Mouse (Mus musculus) liver, embryonic 13.5 days (tissue): ENCODE data around the gene Sat2. TPM values are rescaled to one million over a fixed set of nuclear protein-coding genes. Genes with fewer than 3 reads are reported as not detected.
A peak's percentile ranks its signal among the peaks of the same experiment; 100 is the strongest.
"Not testable (repeated sequence)": the region's sequence is repeated elsewhere in the genome, so short reads cannot be mapped to it uniquely, and the experiment has no call there.

ENCODE experiments used
- ATAC-seq: fragments of 200-750 bp; cut with Nextera tagmentation; 2 replicates; pipeline ENCODE4 v1.8.0; 2017; ENCODE audit warnings: low read depth, mild to moderate bottlenecking, moderate number of reproducible peaks, moderate library complexity
- DNase-seq: peaks from one replicate; pipeline ENCODE4 v3.0.0; 2022
- H3K27ac ChIP-seq: fragments of 300-500 bp; sonication (generic); 2 replicates; pipeline ENCODE4 v1.5.1; 2015; ENCODE audit warnings: moderate library complexity, mild to moderate bottlenecking, inconsistent platforms
- H3K27me3 ChIP-seq: fragments of 300-500 bp; sonication (generic); 2 replicates; pipeline ENCODE4 v1.6.1; 2015; ENCODE audit warnings: mild to moderate bottlenecking, inconsistent platforms
- H3K36me3 ChIP-seq: fragments of 300-500 bp; sonication (generic); 2 replicates; pipeline ENCODE4 v1.6.1; 2015; ENCODE audit warnings: mild to moderate bottlenecking, inconsistent platforms
- H3K4me1 ChIP-seq: fragments of 300-500 bp; sonication (generic); replicated peaks from 2 replicates; pipeline ENCODE4 v1.6.1; 2015; ENCODE audit warnings: inconsistent platforms
- H3K4me2 ChIP-seq: fragments of 300-500 bp; sonication (generic); 2 replicates; pipeline ENCODE4 v1.6.1; 2015; ENCODE audit warnings: inconsistent platforms, mild to moderate bottlenecking, moderate library complexity
- H3K4me3 ChIP-seq: fragments of 300-500 bp; sonication (generic); replicated peaks from 2 replicates; pipeline ENCODE4 v1.5.1; 2015; ENCODE audit warnings: mild to moderate bottlenecking, inconsistent platforms
- H3K9ac ChIP-seq: fragments of 300-500 bp; sonication (generic); 2 replicates; pipeline ENCODE4 v1.6.1; 2015; ENCODE audit warnings: mild to moderate bottlenecking, inconsistent platforms
- H3K9me3 ChIP-seq: fragments of 300-500 bp; sonication (generic); replicated peaks from 2 replicates; pipeline ENCODE4 v1.6.1; 2016; ENCODE audit warnings: inconsistent platforms
- WGBS: fragments of 180-500 bp; shearing (Covaris S2); methylation state at CpG from one replicate; pipeline ENCODE4 v1.1.7; 2015; ENCODE audit not compliant: insufficient replicate concordance; 5-methylcytosine and 5-hydroxymethylcytosine counted together
- polyA plus RNA-seq: library from polyadenylated mRNA; unstranded; fragments of >200 nt; fragmentation: Nextera tagmentation; extraction: Ambion mirVana; gene quantifications from 2 replicates; pipeline ENCODE4 v1.2.1, GENCODE M21; 2015

Sat2 gene
- polyA plus RNA-seq, 1 experiment from 2014 or later = 11.6 TPM

- peaks cover 64% of the 10 kb centered on the region for H3K4me1 ChIP-seq
- DNase-seq = peak; percentile 70
- peaks cover 9% of the 10 kb centered on the region for H3K27me3 ChIP-seq
- 4% methylated on average over 19 of the region's 19 CpGs for WGBS
- H3K9ac ChIP-seq = peak overlapping the region; percentile 70
- H3K4me2 ChIP-seq = peak overlapping the region; percentile 75
- peak overlapping the region; percentile 29 for H3K27ac ChIP-seq
- peak; percentile 65 for ATAC-seq
- no peaks in the 10 kb centered on the region for H3K9me3 ChIP-seq
- H3K36me3 ChIP-seq = no peaks in the 10 kb centered on the region
- H3K4me3 ChIP-seq = peak overlapping the region; percentile 57
Measured at GRCm38 (mm10) chr11:69613553-69614256, 8.1 kb upstream of the Sat2 start.

GRCm38 (mm10) chr11:69614257-69614588 is 7.6 kb upstream of the Sat2 start:
- ATAC-seq, H3K27me3 ChIP-seq, H3K9me3 ChIP-seq, H3K36me3 ChIP-seq, DNase-seq, H3K27ac ChIP-seq: not testable (repeated sequence)
- Histone ChIP-seq H3K9ac (peak overlapping the region; percentile 70; the same call in 1 of the 2 replicates), H3K4me2 (peak overlapping the region; percentile 75), H3K4me1 (peaks cover 59% of the 10 kb centered on the region), H3K4me3 (peak overlapping the region; percentile 57)
- 28% methylated on average over 11 of the region's 11 CpGs for WGBS

- Histone ChIP-seq H3K4me3 (peak overlapping the region; percentile 22), H3K4me1 (peaks cover 62% of the 10 kb centered on the region), H3K9me3 (no peaks in the 10 kb centered on the region), H3K9ac (peak overlapping the region; percentile 39; the same call in 1 of the 2 replicates), H3K4me2 (peak overlapping the region; percentile 47), H3K27ac (peak overlapping the region; percentile 55; the same call in 1 of the 2 replicates), H3K36me3 (no peaks in the 10 kb centered on the region), H3K27me3 (peaks cover 9% of the 10 kb centered on the region)
- no peak for ATAC-seq
- 48% methylated on average over 10 of the region's 10 CpGs for WGBS
- no peak for DNase-seq
Measured at GRCm38 (mm10) chr11:69616781-69617180, 5.0 kb upstream of the Sat2 start.

- H3K27ac ChIP-seq = peak within 1 kb of the TSS; percentile 55
- H3K4me2 ChIP-seq = peak within 1 kb of the TSS; percentile 47
- peak within 1 kb of the TSS; percentile 22 for H3K4me3 ChIP-seq
- H3K36me3 ChIP-seq = no peaks in the 10 kb centered on the region
- peaks cover 9% of the 10 kb centered on the region for H3K27me3 ChIP-seq
- peaks cover 66% of the 10 kb centered on the region for H3K4me1 ChIP-seq
- no peaks in the 10 kb centered on the region for H3K9me3 ChIP-seq
- ATAC-seq = peak; percentile 32
- DNase-seq = no peak
- peak within 1 kb of the TSS; percentile 39; the same call in 1 of the 2 replicates for H3K9ac ChIP-seq
- WGBS = 38% methylated on average over 5 of the region's 5 CpGs
Measured at GRCm38 (mm10) chr11:69617805-69618204, 4.0 kb upstream of the Sat2 start, which contains the start of gene Shbg. Shbg (minus strand) TSS chr11:69617905.

GRCm38 (mm10) chr11:69620394-69621081 is 1.3 kb upstream of the Sat2 start:
- DNase-seq = no peak
- no peaks in the 10 kb centered on the region for H3K36me3 ChIP-seq
- H3K4me3 ChIP-seq = no peak overlapping the region
- H3K9ac ChIP-seq = peak overlapping the region; percentile 66; the same call in 1 of the 2 replicates
- H3K27me3 ChIP-seq = peaks cover 5% of the 10 kb centered on the region
- H3K4me2 ChIP-seq = peak overlapping the region; percentile 72
- peaks cover 55% of the 10 kb centered on the region for H3K4me1 ChIP-seq
- H3K27ac ChIP-seq = peak overlapping the region; percentile 79
- no peaks in the 10 kb centered on the region for H3K9me3 ChIP-seq
- peak; percentile 49; the same call in 1 of the 2 replicates for ATAC-seq
- WGBS = 37% methylated on average over 7 of the region's 7 CpGs

- WGBS = 53% methylated on average over 6 of the region's 6 CpGs
- H3K4me3 ChIP-seq = peak overlapping the region; percentile 59
- peak overlapping the region; percentile 79 for H3K27ac ChIP-seq
- no peaks in the 10 kb centered on the region for H3K27me3 ChIP-seq
- ATAC-seq = no peak
- peak overlapping the region; percentile 66 for H3K9ac ChIP-seq
- no peaks in the 10 kb centered on the region for H3K9me3 ChIP-seq
- peak overlapping the region; percentile 72 for H3K4me2 ChIP-seq
- no peak for DNase-seq
- H3K36me3 ChIP-seq = no peaks in the 10 kb centered on the region
- H3K4me1 ChIP-seq = peaks cover 50% of the 10 kb centered on the region
Measured at GRCm38 (mm10) chr11:69622406-69622805, 582 bp downstream of the Sat2 start.

GRCm38 (mm10) chr11:69623006-69623405 is 1.2 kb downstream of the Sat2 start:
- DNase-seq = no peak
- no peak overlapping the region for H3K27ac ChIP-seq

GRCm38 (mm10) chr11:69624339-69624738 is 2.5 kb downstream of the Sat2 start:
- not testable (repeated sequence) for H3K36me3 ChIP-seq, H3K4me3 ChIP-seq, H3K9ac ChIP-seq, H3K27me3 ChIP-seq, H3K4me2 ChIP-seq, H3K27ac ChIP-seq, ATAC-seq, H3K9me3 ChIP-seq, DNase-seq
- 68% methylated on average over 2 of the region's 2 CpGs for WGBS
- H3K4me1 ChIP-seq = peaks cover 40% of the 10 kb centered on the region

More at GRCm38 (mm10) chr11:69623006-69623405, 1.2 kb downstream of the Sat2 start:
- Histone ChIP-seq H3K36me3 (no peaks in the 10 kb centered on the region), H3K9me3 (no peaks in the 10 kb centered on the region), H3K27me3 (no peaks in the 10 kb centered on the region), H3K9ac (no peak overlapping the region), H3K4me2 (peak overlapping the region; percentile 72; the same call in 1 of the 2 replicates), H3K4me1 (peaks cover 44% of the 10 kb centered on the region), H3K4me3 (0 out of 2 replicates have a peak overlapping the region, but pooled peaks have one; percentile 59)
- 66% methylated on average over 4 of the region's 4 CpGs for WGBS
- no peak for ATAC-seq

- no peak overlapping the region for H3K27ac ChIP-seq
- H3K27me3 ChIP-seq = no peaks in the 10 kb centered on the region
- H3K4me1 ChIP-seq = peaks cover 17% of the 10 kb centered on the region
- ATAC-seq (no peak), DNase-seq (peak; percentile 69)
- no peaks in the 10 kb centered on the region for H3K36me3 ChIP-seq
- no peak overlapping the region for H3K9ac ChIP-seq
- no peak overlapping the region for H3K4me3 ChIP-seq
- no peaks in the 10 kb centered on the region for H3K9me3 ChIP-seq
- no peak overlapping the region for H3K4me2 ChIP-seq
- 33% methylated on average over 6 of the region's 6 CpGs for WGBS
Measured at GRCm38 (mm10) chr11:69628286-69628685, 6.5 kb downstream of the Sat2 start.

GRCm38 (mm10) chr11:69629802-69630201 is 8.0 kb downstream of the Sat2 start:
- H3K36me3 ChIP-seq = no peaks in the 10 kb centered on the region
- 53% methylated on average over 1 of the region's 1 CpGs for WGBS
- H3K4me2 ChIP-seq = no peak overlapping the region
- H3K4me3 ChIP-seq = no peak overlapping the region
- H3K4me1 ChIP-seq = peaks cover 28% of the 10 kb centered on the region
- no peaks in the 10 kb centered on the region for H3K27me3 ChIP-seq
- no peak for DNase-seq
- H3K9ac ChIP-seq = no peak overlapping the region
- H3K27ac ChIP-seq = no peak overlapping the region
- H3K9me3 ChIP-seq = no peaks in the 10 kb centered on the region
- no peak for ATAC-seq

GRCm38 (mm10) chr11:69632284-69633089 is 10.7 kb downstream of the Sat2 start, which contains the start of gene Fxr2:
Fxr2 (plus strand) TSS chr11:69632990.
- no peaks in the 10 kb centered on the region for H3K27me3 ChIP-seq
- peak within 1 kb of the TSS; percentile 95 for H3K27ac ChIP-seq
- peaks cover 48% of the 10 kb centered on the region for H3K4me1 ChIP-seq
- H3K36me3 ChIP-seq = peaks cover 2% of the 10 kb centered on the region; the same call in 1 of the 2 replicates
- H3K9ac ChIP-seq = peak within 1 kb of the TSS; percentile 97
- H3K4me3 ChIP-seq = peak within 1 kb of the TSS; percentile 93
- WGBS = under 1% methylated on average over 55 of the region's 56 CpGs
- no peaks in the 10 kb centered on the region for H3K9me3 ChIP-seq
- ATAC-seq (peak; percentile 95), DNase-seq (peak; percentile 100)
- H3K4me2 ChIP-seq = peak within 1 kb of the TSS; percentile 91
